Mouse (Mus musculus) cerebellum, postnatal 4 days (tissue): ENCODE data around the gene Stac.

Experiments used
- DNase-seq, 2 experiments: peaks; one replicate each; pipeline ENCODE4 v3.0.0; 2022; ENCODE audit warnings: low spot score in 2 of 2, mixed read lengths in 1 of 2

Stac gene

GRCm38 (mm10) chr9:111606603-111607002 is 83.5 kb downstream of the Stac start:
- DNase-seq, result peak in 1 of 2 experiments; percentile 64

GRCm38 (mm10) chr9:111587527-111587926 is 102.6 kb downstream of the Stac start:
- no peak for DNase-seq

GRCm38 (mm10) chr9:111578784-111579183 is 111.4 kb downstream of the Stac start:
- DNase-seq, result no peak

GRCm38 (mm10) chr9:111577453-111577852 is 112.7 kb downstream of the Stac start:
- DNase-seq, result no peak

- no peak for DNase-seq
Measured at GRCm38 (mm10) chr9:111575889-111576288, 114.3 kb downstream of the Stac start.

GRCm38 (mm10) chr9:111573836-111574235 is 116.3 kb downstream of the Stac start:
- no peak for DNase-seq

DNA sequence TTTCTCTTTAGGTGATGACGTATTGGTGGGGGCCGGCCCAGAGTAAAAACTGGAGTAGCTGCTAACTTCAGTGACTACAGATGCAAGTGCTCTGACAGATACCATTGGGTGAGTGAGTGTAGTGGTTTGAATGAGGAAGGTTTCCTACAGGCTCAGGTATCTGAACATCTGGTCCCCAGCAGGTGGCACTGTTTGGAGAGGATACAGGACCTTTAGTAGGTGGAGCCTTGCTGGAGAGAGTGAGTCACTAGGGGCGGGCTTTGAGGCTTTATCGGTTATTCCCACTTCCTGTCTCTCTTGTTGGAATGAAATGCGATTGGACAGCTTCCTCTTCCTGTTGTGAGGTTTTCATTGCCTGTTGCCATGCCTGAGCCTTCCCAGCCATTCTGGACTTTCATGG is 118.5 kb downstream of the Stac start:
- DNase-seq, result no peak

DNA sequence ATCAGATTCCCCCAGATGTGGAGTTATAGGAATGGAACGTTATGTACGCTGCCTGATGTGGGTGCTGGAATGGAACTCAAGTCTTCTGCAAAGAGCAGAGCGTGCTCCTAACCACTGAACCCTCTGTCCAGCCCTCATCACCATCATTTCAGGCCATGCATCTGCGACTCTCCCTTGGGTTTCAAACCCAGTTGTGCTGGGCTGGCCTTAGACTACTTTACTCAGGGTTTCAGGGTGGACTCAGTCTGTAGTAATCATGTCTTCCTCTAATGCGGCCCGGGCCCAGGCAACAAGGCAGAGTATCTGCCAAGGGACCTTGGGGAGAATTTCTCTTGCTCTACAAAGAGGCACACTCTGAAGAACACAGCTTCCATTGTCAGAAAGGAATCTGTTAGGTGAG is 126.0 kb downstream of the Stac start:
- DNase-seq, result no peak

DNA sequence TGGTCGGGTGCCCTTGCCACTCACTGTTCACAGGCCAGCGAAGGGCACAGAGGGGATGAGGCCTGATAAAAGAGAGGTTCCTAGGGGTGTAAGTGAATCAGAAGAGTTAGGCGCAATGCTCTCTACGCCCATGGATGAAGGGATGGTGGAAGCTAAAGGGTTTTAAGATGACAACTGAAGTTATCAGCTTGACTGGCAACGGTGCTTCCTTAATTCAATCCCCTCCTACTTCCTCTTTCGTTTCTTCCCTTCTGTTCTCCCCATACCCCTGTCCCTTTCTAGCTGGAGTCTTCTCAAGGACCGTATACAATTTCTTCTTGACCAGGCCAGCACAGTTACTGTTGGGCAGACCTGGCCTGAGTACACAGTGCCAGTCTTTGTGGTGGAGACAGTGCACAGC is 126.9 kb downstream of the Stac start:
- DNase-seq, result no peak

DNA sequence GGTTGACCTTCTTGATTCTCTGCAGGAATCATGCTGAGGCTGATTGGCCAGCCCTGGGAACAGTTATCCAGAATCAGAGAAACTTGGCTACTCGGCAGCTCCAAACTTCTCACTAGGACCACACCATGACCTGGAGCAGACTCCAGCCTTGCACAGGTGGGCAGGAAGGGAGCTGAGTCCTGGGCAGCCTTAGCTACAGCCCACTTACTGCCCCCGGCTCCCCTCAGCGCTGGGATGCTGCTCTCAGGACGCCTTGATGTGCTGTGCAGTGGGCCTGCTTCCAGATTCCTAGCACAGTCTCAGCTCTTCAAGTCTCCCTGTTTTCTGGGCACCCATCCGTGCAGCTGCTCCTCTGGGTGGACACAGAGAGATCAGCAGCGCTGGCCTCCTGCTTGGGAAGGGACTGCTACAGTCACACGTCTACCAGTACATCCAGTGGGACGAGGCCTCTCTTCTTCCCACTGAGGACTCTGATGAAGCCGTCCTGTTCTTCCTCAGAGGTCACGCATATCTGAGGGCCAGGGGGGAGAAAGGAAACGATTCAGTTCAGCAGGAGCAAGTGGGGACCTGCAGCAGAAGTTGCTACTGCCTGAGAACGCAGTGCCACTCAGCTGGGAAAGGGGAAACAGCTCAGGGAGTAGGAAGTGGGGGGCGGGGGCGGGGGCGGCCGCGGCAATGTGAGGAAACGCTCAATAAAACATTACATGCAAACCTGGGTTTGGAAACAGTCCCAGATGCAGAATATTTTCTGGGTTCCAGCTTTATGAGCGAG is 127.7 kb downstream of the Stac start:
- DNase-seq, result no peak

GRCm38 (mm10) chr9:111556699-111557098 is 133.4 kb downstream of the Stac start:
- DNase-seq, result no peak

DNA sequence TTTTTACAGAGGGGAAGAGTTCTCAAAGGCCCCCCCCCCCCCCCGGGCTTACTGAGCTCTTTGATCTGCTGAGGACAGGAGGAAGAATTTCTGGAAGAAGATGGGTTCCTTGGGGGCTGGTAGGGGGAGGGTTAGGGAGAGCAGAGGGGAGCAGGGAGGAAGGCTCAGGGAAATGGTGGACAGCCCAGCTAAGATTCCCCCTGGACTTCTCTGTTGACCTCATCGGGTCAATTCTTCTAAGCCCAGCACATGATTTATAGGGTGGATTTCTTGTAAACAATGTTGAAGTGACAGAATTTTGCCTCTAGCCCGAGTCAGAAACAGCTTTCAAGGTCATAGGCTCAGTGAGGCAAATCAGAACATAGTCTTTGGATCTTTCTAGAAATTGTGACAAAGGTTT is 137.3 kb downstream of the Stac start:
- DNase-seq, result no peak

DNA sequence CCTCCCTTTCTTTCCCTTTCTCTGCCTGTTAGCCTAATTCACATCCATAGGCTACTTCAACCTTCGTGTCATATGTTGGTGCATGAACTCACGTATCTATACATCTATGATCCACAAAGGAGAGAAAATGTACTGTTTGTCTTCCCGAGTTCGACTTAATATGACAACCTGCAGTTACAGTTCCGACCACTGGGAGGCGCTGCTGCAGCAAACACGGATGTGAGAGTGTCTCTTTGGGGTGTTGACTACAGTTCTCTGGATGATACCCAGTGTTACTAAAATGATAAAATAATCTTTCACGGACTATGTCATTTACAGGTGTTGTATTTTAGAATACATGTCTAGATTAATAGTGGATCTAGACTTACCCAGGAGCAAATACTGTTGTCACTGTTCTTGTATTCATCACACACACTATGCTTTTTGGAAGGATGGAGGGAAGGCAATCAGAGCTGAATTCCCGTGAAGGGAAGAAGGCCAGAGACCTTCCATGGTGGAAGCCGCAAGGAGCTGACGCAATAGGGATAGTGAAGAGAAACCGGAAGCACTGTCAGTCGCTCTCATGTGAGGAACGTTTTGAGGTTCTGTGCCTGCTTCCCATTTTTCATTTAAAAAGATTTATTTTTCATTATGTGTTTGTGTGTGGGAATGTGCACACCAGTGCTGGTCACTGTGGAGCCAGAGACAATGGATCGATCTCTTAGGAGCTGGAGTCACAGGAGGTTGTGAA is 138.5 kb downstream of the Stac start:
- DNase-seq, result peak in 1 of 2 experiments; percentile 38

DNA sequence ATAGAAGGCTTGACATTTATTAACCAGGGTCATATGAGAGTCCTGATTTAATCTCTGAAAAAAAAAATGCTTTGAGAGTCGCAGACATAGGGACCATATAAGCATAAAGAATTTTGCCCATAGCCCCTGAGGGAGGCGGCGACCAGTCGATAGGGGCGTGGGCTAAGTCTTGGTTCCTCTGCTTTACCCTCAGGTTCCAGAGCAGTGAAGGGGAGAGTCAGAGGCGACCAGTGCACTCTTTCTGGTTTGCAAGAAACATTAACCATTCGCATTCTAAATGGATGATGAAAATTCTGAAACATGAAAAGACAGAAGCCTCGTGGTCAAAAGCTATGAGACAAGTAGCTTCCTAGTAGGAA is 139.2 kb downstream of the Stac start:
- no peak for DNase-seq

GRCm38 (mm10) chr9:111550281-111550962 is 139.7 kb downstream of the Stac start:
- no peak for DNase-seq

- DNase-seq, result no peak
Measured at GRCm38 (mm10) chr9:111542663-111543062, 147.5 kb downstream of the Stac start.

- DNase-seq, result no peak
Measured at GRCm38 (mm10) chr9:111535445-111536064, 154.6 kb downstream of the Stac start.

DNA sequence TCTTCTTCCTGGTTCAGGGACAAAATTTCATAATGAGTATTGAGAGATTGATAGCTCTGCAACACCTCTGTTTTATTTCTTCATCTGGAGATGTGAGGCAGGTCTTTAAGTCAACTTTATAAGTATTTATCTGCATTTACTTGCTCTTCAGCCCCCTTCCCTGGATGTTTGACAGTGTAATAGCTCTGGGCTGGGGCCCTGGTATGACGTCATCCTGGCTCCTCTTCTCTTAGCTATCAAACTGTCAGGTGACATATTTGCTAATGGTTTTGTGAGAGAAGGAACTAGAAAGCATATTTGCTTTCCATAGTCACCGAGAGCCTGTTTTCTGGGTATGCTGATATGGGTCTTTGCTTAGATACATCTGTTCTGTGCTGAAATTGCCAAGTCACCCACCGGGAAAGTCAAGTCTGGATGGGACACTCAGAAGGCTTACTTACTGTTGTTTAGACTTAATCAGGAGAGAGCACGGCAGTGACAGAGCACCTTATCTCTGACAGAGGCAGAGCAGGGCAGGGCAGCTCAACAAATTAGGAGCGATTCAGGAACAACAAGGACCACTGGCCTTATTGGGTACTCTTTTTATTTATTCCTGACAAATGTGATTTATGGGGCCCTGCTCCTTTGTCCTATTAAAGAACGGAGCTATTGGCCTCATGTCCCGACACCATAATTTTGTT is 155.3 kb downstream of the Stac start:
- DNase-seq, result no peak

DNA sequence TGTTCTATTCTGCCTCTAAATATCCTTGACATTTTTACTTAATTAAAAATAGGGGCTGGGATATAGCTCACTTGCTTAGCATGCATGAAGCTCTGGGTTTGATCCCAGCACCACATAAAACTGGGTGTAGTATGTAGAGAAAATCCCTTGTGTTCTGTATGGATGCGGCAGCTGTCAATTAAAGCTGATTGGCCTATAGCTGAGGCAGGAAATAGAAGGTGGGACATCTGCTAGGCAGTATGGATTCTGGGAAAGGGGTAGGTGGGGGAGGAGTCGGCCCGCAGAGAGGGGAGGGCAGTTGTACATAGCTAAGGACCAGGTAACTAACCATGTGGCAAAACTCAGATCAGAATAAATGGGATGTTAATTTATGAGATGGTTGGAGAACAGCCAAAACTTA is 166.3 kb downstream of the Stac start:
- DNase-seq, result no peak

DNA sequence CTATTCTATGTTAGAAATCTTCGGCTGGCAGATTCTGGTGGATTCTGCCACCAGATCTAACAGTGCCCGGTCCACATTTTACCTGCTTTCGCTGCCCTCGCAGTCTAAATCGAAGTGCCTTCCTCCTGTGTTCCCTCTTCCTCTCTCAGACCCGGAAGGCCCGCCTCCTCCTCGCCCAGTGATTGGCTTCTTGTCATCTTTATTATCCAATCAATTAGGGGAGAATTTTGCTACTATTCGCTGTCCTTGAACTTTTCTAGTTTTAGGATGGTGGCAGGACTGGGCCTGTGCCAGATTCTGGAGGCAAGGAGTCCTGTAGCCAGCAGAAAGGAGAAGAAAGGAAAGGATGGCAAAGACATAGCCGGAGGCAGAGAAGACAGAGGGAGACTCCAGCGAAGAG is 167.0 kb downstream of the Stac start:
- no peak for DNase-seq

DNA sequence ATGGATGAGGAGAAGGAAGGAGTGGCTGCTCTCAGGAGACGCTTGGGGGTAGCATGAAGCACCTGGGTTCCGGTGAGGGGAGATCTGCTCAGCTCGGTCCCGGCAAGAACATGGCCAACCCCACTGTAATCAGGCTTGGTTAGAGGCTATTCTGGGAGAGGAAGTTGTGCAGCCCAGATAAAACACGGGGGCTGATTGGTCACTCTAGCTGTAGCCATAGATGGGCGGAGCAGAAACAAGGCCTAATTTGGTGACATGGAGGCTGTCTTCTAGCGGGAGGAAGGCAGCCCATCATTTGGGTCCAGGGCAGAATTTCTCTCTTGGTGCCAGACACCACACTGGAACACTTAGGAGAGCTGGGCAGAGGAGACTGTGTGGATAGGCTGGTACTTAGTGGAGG is 167.9 kb downstream of the Stac start:
- no peak for DNase-seq

GRCm38 (mm10) chr9:111515536-111515935 is 174.6 kb downstream of the Stac start:
- no peak for DNase-seq
